In the genomic region with DNA sequence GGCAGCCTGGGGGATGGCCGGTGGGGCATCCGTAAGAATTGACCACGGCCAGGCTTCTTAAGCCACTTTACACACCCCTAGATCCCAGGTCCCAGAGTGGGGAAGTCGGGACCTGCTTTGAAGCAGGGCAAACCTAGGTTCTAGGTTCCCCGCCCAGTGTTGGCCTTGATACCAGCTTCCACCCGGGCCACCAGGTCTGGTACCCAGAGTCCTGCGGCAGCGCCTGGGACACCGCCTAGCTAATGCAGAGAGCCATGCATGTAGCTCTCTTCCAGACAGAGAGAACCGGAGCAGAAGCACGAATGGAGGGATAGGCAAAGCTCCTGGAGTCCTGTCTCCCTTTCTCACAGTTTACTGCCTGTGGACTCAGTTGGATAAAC, we compare ENCODE assay signal across 7 mouse cellular contexts. TPM values are rescaled to one million over a fixed set of nuclear protein-coding genes. Genes with fewer than 3 reads are reported as not detected.
DNase-seq lines count a peak whose midpoint lies in the region; ATAC-seq lines count a peak whose summit lies in the region.

No protein-coding gene starts in this region.

- no peaks in the 10 kb centered on the region for H3K27me3 ChIP-seq in heart, embryonic 11.5 days (ENCODE audit: control insufficient read depth, insufficient read depth, low read length)
- H3K27me3 ChIP-seq in midbrain, embryonic 11.5 days (ENCODE audit: control insufficient read depth, insufficient read depth, low read length) = no peaks in the 10 kb centered on the region
- peaks cover 3% of the 10 kb centered on the region; the same call in 1 of the 2 replicates for H3K27me3 ChIP-seq in stomach, embryonic 16.5 days (ENCODE audit: control insufficient read depth, insufficient read depth, low read length)

- H3K4me2 ChIP-seq in heart, embryonic 11.5 days = peak overlapping the region; percentile 76
- peak overlapping the region; percentile 90 for H3K4me2 ChIP-seq in midbrain, embryonic 11.5 days
- H3K4me2 ChIP-seq in stomach, embryonic 16.5 days (ENCODE audit: low read depth, low read length) = peak overlapping the region; percentile 84

- H3K9ac ChIP-seq in heart, embryonic 11.5 days (ENCODE audit: low read depth, low read length) = peak overlapping the region; percentile 79
- peak overlapping the region; percentile 78 for H3K9ac ChIP-seq in midbrain, embryonic 11.5 days (ENCODE audit: low read length)
- H3K9ac ChIP-seq in stomach, embryonic 16.5 days (ENCODE audit: low read length) = peak overlapping the region; percentile 83

- peak overlapping the region; percentile 72 for H3K4me3 ChIP-seq in heart, embryonic 11.5 days (ENCODE audit: low read depth, low read length)
- peak overlapping the region; percentile 66 for H3K4me3 ChIP-seq in midbrain, embryonic 11.5 days (ENCODE audit: low read depth, low read length)
- H3K4me3 ChIP-seq in stomach, embryonic 16.5 days (replicated peaks; ENCODE audit: low read length) = peak overlapping the region; percentile 72

- peaks cover 4% of the 10 kb centered on the region; the same call in 1 of the 2 replicates for H3K4me1 ChIP-seq in heart, embryonic 11.5 days (ENCODE audit: control insufficient read depth, insufficient read depth, low read length)
- no peaks in the 10 kb centered on the region; the same call in 1 of the 2 replicates for H3K4me1 ChIP-seq in midbrain, embryonic 11.5 days (ENCODE audit: control insufficient read depth, insufficient read depth, low read length)
- 0 out of 2 replicates have a peak, but pooled peaks cover 3% of the 10 kb centered on the region for H3K4me1 ChIP-seq in stomach, embryonic 16.5 days (ENCODE audit: control insufficient read depth, insufficient read depth, low read length)

- peak; percentile 33 for DNase-seq in ovary, postnatal 36 days (ENCODE audit: low spot score)
- no peak for DNase-seq in ovary, adult 18-20 months (ENCODE audit: low spot score)
- peak; percentile 73 for DNase-seq in cerebellum, adult 9-10 months
- peak; percentile 48 for DNase-seq in kidney, postnatal 10 days
- no peak for DNase-seq in midbrain, embryonic 11.5 days (ENCODE audit: low spot score, missing footprints)

- H3K36me3 ChIP-seq in heart, embryonic 11.5 days (ENCODE audit: control insufficient read depth, insufficient read depth, low read length) = no peaks in the 10 kb centered on the region
- no peaks in the 10 kb centered on the region for H3K36me3 ChIP-seq in midbrain, embryonic 11.5 days (ENCODE audit: control insufficient read depth, insufficient read depth, low read length)
- no peaks in the 10 kb centered on the region; the same call in 1 of the 2 replicates for H3K36me3 ChIP-seq in stomach, embryonic 16.5 days (ENCODE audit: control insufficient read depth, insufficient read depth, low read length)

- no peaks in the 10 kb centered on the region for H3K9me3 ChIP-seq in heart, embryonic 11.5 days (replicated peaks; ENCODE audit: control insufficient read depth, low read length)
- H3K9me3 ChIP-seq in midbrain, embryonic 11.5 days (ENCODE audit: control insufficient read depth, low read length) = no peaks in the 10 kb centered on the region
- H3K9me3 ChIP-seq in stomach, embryonic 16.5 days (replicated peaks; ENCODE audit: control insufficient read depth, low read length) = no peaks in the 10 kb centered on the region

- WGBS in heart, embryonic 11.5 days (ENCODE audit: insufficient replicate concordance) = 2% methylated on average over 11 of the region's 11 CpGs
- under 1% methylated on average over 11 of the region's 11 CpGs for WGBS in midbrain, embryonic 11.5 days
- WGBS in stomach, embryonic 16.5 days = 2% methylated on average over 11 of the region's 11 CpGs

- no peak for ATAC-seq in heart, embryonic 11.5 days (replicated peaks; ENCODE audit: insufficient number of reproducible peaks, low FRiP score, low TSS enrichment)
- peak; percentile 64 for ATAC-seq in midbrain, embryonic 11.5 days (ENCODE audit: low FRiP score)
- peak; percentile 41; the same call in 1 of the 2 replicates for ATAC-seq in stomach, embryonic 16.5 days (ENCODE audit: insufficient read depth, low FRiP score)

- 0 out of 2 replicates have a peak overlapping the region, but pooled peaks have one; percentile 10 for H3K27ac ChIP-seq in heart, embryonic 11.5 days (ENCODE audit: low read depth, low read length)
- H3K27ac ChIP-seq in midbrain, embryonic 11.5 days (ENCODE audit: low read depth, low read length) = peak overlapping the region; percentile 33; the same call in 1 of the 2 replicates
- H3K27ac ChIP-seq in stomach, embryonic 16.5 days (ENCODE audit: low read length) = peak overlapping the region; percentile 75

RNA-seq across cellular contexts. Expression of gene Akap12, which starts 0.7 kb away (rescaled TPM):
- 33.9 and 43.8 TPM in 2 replicates for polyA plus RNA-seq in heart, embryonic 11.5 days (2014; fragmentation: Nextera tagmentation; extraction: Ambion mirVana)
- polyA plus RNA-seq in midbrain, embryonic 11.5 days (2014; fragmentation: Nextera tagmentation; extraction: Ambion mirVana) = 42.1 and 44.1 TPM in 2 replicates
- 68.1 and 71.4 TPM in 2 replicates for polyA plus RNA-seq in stomach, embryonic 16.5 days (2015; fragmentation: Nextera tagmentation; extraction: Ambion mirVana)

Comparison
In these comparisons a context has a peak if more than half of its experiments do, and no peak if none do; other contexts are left out.
1. DNase-seq: peak in ovary, postnatal 36 days (single experiment), cerebellum, adult 9-10 months (single experiment) and kidney, postnatal 10 days (single experiment); none in ovary, adult 18-20 months (single experiment) and midbrain, embryonic 11.5 days (single experiment).
2. H3K27ac ChIP-seq: peak in every context shown above with its lines; median percentile 75 in stomach, embryonic 16.5 days; 33 in midbrain, embryonic 11.5 days; 10 in heart, embryonic 11.5 days.
3. Peak in every context shown above with its lines, with median percentiles within 50 percentile points of each other: H3K4me2 ChIP-seq, H3K4me3 ChIP-seq and H3K9ac ChIP-seq.